Mouse (Mus musculus): ENCODE data around the gene Wap. TPM values are rescaled to one million over a fixed set of nuclear protein-coding genes. Genes with fewer than 3 reads are reported as not detected.
A peak's percentile ranks its signal among the peaks of the same experiment; 100 is the strongest.

Wap gene
- total RNA-seq, 2 experiments from 2014 or later, result not detected

DNA sequence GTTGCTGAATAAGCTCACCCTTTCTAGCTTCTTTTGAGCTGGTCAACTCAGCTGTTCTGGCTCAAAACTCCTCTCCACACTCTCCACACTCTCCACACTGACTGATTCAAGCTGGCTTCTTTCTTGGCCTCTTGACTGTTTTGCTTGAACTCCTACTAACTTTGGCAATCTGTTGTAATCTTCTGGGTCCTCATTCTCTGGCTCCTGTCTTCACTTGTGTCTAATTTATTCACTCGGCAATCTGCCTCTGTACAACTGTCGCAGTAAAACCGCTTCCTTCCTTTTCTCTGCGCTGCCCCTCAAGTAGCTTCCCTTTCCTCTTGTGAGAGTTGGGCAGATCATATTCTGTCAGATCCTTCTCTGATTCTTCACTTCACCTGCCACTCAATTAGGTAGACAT lies 10.7 kb downstream of the Wap start:
- no peak for DNase-seq (ENCODE audit: low spot score in 2 of 2)

DNA sequence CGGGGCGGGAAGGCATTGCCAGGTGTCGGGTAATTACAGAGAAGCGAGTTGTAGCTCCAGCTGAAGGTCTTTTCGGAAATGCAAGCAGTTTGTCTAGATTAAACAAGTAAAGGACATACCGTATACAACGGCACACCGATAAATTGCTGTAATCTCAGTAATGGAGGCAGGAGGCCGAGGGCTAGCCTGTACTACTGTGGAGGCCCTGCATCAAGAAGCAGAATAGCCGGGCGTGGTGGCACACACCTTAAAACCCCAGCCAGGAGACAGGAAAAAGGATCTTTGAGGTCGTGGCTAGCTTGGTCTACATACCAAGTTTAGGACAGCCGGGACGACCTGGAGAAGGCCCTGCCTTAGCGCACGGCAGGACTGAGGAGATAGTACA lies 12.1 kb downstream of the Wap start:
- no peak for DNase-seq (ENCODE audit: low spot score in 2 of 2)

DNA sequence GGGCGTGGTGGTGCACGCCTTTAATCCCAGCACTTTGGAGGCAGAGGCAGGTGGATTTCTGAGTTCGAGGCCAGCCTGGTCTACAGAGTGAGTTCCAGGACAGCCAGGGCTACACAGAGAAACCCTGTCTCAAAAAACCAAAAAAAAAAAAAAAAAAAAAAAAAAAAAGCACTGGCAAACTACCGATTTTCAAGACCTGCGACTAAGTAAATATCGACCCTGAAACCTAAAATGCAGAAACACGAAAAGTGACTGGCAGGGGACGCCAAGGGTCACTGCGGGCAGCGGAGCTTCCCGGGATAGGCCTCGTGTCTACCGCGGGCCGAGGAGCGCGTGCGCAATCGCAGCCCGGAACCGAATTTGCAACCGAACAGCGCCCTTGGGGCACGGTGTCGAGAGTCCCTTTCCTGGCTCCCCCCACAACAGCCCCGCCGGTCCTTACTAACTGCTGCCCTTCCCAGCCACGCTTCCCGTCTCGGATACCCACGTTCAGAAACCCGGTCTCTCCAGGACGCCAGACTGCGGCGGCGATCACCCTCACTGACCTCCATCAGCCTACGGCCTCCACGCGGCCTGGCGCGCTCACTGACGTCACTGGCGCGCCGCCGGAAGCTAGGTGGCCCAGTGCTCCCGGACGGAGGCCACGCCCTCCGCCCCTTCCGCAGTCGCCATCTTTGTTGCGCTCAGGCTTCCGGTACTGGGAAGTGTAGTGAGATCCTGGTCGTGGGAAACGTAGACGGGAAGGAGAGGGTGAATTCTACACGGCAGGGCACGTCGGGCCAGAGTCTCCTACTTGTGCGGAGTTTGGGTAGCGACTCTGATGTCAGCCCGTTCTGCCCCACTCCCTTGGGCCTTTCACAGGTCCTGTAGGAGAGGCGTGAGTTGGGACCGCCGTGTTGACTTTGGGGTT lies 12.7 kb downstream of the Wap start, which contains the start of gene Tbrg4:
Gene Tbrg4, minus strand, starts transcription at position 590 of the 910 bp plus-strand sequence.
- peak; percentile 88 to 96 for DNase-seq (ENCODE audit: low spot score in 2 of 2)

DNA sequence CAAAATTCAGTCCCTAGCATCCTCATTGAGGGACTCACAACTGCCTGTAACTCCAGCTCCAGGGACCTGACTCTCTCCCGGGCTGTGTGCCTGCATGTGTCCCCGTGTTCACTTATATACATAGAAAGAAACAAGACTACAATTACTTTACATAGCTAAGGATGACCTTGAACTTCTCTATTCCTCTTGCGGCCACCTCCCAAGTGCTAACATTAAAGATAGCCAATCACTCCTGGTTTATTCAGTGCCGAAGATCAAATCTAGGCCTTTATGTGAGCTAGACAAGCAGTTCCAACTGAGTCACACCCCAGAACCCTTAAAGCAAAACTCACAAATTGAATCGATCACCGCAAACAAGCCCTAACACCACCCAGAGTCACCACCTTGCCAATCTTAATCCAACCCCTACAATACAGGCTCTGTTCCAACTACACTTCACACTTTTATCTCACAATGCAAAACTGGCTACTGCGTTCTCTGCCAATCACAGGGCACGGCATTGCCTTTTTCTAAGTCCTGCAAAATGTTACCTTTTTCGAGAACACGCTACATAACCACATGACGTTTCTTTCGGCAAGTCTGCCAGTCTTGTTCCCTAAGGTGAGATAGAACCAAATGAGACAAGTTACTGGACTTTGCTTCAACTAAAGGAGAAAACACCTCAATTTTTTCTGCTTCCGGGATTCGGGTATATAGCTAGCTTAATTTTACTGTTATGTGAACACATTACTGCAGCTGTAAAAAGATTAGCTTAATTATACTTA lies 13.6 kb downstream of the Wap start:
- DNase-seq (ENCODE audit: low spot score in 2 of 2), result no peak

DNA sequence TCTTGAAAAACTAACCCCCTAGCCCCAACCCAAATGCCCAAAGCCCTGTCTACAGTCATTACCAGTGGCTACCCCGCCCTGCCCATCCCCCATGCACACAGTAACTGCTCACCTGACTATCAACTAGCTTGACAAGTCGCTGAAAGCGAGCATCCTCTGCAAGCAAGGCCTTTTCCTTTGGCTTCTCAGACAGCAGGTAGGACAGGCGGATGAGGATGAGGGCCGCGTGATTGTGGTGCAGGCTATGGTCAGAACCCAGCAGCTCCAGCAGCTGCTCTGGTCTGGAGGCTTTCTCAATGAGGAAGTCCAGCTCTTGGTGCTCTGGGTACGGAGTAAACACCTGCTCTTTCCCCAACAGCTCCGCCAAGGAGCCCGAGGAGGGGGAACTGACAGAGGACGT lies 14.7 kb downstream of the Wap start:
- DNase-seq (ENCODE audit: low spot score in 2 of 2), result no peak

DNA sequence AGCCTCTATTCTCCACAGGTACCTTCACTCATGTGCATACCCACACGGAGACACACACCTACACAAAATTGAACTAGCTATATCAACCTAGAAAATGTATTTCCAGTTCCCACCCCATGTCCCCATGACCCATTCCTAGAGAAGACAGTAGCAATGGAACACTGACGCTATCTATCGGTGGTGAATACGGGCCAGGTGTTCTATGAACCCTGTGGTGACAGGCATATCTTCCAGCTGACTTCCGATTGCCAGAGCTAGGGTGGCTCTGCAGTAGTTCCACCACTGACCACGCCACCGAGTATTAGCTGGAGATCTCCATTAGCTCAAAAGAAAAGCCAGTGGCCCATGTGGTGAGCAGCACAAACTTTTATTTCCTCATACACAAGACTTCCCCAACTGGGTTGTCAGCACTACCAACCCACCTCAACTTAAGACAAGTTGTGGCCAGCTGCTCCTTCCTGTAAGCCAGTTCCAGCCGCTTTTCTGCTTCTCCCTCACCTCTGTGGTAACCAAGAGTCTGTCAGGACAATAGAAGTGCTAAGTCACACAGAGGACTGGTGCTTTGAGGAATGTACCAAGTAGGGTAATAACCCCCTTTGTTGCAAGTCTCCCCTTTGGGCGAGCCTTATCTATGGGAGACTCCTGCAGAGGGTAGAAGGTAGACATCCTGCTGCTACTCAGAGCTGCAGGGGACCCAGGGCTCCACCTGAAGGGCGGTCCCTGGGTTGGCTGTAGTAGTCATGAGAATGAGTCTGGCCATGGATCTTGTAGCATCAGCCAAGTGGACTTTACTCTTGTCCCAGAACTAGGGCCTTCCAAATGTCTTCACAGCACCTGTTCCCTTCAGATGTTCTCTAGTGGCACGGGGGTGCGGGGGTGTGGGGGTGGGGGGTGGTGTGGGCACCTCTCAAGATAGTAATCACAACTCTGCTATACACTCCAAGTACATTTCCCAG lies 22.9 kb downstream of the Wap start:
- DNase-seq (ENCODE audit: low spot score in 2 of 2), result no peak

DNA sequence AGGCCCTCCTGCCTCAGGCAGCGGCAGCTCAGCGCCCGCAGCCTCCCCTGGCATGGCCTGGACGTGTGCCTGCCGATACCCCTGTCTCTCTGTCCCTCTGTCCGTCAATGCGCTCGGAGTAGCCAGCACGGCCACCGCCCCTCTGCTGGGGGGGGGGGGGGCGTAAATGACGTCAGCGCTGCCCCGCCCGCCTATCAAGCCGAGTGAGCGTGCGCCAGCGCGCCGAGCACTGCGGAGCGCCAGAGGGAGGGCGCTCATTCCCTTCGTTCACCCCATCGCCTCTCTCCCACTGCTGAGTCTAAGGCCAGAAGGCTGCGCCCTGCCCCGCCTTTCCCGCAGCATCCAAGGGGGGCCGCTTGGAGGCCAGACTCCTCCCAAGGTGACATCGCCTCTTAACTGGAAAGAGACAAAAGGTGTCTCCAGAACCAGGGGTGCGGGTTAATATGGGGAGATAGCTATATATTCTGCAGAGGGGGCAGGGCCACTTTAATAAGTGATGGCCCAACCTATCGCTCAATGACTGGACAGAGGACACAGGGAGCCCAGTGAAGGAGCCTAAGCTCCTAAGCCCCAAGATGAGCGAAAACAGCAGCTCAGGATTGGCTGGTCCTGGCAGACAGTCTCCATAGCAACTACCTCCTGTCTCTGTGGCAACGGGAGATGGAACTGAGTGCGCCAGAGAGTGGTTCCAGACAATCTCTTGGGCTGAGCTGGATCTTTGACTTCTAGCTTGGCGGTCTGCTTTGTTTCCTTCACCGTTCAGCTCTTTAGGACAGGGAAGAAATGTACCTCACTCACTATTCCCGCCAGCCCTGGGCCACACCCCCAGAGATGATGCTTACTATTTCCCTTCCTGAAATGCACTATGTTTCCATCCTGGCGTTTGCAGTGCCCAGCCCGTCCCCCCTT lies 32.7 kb downstream of the Wap start, which contains the start of gene Nacad:
Gene Nacad, minus strand, starts transcription at position 563 of the 909 bp plus-strand sequence.
- peak; percentile 83 to 92 for DNase-seq (ENCODE audit: low spot score in 2 of 2)

DNA sequence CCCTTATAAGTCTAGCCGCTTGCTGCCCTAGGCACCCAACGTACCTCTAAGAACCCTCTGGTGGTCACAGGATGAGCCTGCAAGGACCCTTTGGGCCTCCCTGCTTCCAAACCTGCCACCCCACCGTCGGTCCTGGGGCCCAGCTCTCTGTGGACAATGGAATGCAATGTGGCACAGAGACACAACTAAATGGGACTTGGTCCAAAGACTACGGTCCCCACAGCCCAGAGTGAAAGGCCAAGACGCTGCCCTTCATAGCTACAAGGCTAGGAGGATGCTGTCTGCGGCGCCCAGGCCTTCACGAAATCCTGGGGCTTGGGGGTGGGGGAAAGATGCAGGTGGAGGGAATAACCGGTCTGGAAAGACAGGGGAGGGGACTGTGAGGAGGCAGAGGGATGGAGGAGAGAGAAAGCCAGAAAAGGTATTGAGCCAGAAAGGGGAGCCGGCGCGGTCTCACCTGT lies 33.4 kb downstream of the Wap start:
- no peak for DNase-seq (ENCODE audit: low spot score in 2 of 2)

DNA sequence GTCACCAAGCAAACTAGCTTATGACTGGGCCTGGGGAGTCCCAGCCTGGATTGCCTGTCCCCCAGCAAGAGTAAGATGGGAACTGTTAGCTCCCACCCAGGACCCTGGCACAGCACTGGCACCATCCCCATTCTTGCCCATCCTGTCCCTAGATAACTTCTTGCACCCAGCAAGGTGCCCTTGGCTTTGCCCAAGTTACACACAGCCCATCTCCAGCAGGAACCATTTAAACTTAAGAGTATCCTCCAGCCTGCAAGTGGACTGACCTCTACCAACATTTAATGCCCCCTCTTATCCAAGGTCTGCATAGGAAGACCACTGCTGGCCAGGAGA lies 33.9 kb downstream of the Wap start:
- no peak for DNase-seq (ENCODE audit: low spot score in 2 of 2)

DNA sequence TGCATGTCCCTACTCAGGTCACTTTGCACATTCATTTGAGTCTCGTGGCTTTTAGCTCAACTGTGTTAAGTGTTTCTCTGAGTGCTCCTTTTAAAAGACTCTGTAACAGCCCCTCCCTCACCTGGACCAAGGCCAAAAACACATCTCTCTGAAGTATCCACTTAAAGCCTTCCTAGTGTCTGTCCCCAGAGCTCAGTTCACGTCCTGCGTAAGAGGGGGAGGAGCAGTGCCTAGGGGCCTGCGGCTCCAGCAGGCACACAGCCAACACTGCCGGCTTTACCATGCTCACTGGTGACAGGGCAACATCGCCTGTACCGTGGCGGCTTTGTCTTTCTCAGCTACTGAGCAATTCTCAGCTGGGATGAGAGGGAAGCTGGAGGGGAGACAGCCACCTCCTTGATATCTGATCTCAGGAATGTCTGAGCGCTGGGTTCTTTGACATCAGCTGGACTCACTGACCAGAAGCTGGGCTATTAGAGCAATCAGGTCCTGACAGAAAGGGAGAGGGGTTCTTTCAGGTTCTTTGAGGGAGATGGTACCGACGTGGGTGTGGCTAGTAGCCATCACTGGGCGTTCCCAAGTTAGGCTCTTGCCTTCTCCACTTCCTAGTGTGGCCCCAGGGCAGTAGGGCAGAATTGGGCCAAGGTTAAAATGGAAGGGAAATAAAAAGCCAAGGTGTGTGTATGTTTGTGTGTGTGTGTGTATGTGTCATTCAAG lies 34.4 kb downstream of the Wap start:
- DNase-seq (ENCODE audit: low spot score in 2 of 2), result no peak

DNA sequence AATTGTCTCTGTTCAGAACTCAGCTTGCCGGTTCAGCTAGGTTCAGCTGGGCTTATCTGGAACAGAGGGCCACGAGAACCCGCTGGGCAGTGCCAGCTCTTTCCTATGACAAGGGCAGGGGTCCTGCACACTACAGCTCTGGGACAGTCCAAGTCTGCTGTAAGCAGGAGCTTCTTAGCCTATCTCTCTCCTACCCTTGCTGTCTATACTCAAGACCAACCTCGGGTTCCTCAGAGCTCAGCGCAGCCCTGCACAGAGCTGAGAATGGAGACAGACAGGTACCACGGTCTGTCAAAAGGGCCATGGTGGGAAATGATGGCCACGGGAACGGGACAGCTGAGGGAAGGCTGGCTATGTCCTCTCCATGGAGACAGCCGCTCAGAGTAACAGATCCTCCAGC lies 35.2 kb downstream of the Wap start:
- DNase-seq (ENCODE audit: low spot score in 2 of 2), result no peak

DNA sequence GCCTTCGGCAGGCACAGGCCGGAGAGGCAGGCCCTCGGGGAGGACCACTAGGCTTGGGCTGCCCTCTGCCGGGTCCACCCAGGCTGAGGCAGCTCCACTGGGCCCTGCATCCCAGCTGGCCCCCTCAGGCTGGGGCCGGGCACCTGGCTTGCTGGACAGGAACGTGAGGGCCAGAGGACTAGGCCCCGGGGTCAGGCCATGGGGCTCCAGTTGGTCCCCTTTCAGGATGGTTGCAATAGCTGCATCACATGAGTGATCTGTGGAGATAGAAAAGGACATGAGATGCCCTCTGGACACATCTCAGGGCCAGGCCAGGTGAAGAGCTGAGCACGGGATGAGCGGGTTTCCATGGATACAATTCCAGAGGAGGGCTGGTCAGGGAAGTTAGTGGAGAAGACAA lies 35.8 kb downstream of the Wap start:
- DNase-seq (ENCODE audit: low spot score in 2 of 2), result no peak

DNA sequence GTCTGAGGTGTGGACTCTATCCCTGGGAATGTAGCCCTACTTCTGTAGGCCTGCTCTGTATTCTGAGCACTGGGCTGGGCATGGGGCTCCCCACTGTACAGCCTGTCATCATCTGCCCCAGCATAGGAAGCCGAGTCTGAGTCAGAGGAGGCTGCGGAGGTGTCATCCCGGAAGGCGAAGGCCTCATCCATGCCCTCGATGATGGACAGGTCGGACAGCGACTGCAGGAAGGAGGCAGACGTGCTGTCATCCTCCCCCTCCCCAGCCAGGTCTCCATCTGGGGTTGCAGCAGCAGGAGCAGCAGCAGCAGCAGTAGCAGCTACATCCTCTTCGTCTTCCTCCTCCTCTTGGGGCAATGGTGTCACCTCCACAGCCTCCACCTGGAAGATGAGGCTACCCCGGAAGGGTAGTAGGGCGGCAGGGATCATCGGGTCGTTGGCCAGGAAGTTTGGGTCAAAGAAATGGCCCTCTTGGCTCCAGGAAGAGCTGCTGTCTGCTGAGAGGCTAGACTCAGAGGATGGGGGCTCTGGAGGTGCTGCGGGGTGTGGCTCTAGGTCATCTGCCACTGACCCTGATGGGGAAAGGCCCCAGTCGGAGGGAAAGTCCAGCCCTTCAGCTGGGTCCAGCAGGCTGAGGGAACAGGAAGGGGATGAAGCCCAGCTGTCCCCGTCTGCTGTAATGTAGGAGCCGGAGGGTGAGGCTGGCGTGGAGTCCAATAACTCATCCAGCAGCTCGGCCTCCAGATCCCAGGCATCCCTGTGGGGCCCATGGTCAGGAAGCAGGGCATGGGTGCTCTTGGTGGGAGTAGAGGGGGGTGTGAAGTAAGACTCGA lies 36.6 kb downstream of the Wap start:
- no peak for DNase-seq (ENCODE audit: low spot score in 2 of 2)

DNA sequence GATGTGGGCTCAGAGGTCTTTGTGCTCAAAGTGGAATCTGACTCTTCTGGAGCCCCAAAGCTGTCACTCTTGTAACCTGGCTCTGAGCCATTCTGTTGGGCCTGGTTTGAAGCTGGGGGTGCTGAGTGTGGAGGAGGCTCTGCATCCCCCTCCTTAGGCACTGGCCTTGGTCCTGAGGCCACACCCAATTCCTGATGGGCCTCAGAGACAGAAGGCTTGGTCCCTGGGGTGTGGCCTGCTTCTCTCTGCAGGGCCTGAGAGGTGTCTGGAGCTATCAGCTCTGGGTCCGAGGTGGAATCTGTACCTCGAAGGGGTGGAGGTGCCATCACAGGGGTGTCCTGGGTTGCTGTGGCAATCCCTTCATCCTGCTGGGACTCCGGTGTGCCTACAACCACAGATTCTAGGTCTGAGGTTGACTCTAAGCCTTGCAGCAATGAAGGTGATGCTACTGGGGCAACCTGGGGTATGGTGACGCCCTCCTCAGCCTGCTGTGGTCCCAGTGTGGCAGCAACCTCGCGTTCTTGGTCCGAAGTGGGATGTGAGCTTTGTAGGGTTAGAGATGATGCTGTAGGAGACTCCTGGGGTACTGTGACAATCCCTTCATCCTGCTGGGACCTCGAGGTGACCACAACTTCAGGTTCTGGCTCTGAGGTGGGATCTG lies 38.0 kb downstream of the Wap start:
- no peak for DNase-seq (ENCODE audit: low spot score in 2 of 2)

DNA sequence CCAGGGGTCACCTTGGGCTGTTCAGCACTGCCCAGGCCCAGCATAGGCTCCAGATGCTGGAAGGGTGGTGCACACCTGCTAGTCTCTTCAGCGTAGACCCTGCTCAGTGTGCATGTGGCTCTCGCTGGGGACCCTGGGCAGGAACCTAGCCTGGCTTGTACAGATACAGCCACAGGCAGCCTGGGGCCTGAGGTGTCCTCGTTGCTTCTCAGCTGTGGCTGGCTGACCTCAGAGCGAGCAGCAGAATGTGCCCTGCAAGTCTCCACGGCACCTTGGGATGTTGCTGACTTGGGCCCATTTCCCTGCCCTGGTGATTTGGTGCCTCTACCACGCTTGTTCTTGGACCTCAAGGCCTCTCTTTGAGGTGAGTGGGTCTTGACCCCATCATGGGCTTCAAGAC lies 38.6 kb downstream of the Wap start:
- no peak for DNase-seq (ENCODE audit: low spot score in 2 of 2)

DNA sequence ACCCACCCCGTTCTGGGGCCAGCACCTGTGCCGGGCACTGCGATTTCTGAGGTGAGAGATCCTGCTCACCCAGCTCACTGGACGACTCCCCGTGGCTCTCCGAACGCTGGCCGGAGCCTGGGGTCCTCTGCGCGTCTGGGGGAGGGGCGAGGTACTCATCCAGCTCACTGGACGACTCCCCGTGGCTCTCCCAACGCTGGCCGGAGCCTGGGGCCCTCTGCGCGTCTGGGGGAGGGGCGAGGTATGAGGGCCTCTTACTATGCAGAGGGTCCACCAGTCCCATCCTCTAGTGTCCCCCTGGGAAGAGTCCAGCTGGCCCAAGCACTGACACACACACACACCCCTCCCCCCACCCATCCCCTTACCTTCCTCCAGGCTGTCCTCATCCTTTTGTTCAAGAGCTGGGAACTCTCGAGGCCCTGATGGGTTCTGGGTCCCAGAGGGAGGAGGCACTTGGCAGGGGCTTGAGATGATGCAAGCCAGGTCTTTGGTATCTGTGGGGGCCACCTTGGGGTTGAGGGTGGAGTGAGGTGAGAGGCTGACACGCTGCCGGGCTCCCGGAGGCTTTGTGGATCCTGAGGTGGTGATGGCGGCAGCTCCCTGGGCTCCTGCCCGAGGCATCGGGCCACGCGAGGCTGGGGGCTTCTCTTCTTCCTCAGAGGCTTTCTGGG lies 39.3 kb downstream of the Wap start:
- DNase-seq (ENCODE audit: low spot score in 2 of 2), result no peak

DNA sequence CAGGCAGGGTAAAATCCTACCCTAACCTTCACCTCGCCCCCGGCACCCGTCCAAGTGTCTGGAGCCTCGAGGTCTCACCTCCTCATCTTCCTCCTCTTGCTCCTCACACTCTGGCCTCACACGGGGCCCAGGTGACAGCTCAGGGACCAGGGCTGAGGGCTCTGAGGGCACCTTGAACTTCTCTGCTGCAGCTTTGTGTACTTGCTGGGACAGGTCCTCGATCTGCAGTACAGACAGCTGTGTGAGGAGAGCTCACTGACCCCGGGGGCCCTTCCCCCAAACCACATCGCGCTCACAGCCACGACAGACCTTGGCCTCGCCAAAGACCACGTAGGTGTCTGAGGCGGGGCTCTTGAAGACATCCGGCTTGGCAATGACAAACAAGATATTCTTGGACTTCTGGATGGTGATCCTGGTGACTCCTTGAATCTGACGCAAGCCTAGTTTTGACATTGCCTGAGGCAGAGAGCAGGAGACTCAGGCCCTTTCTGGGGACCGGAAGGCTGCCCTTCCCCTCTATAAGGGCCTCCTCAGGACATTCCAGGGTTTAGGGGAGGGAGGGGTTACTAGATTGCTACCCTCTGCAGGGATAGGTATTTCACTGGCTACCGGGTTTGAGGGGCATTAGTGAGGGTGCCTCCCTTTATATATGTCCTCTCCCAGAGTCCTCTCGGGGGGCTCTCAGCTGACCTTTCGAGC lies 40.1 kb downstream of the Wap start:
- no peak for DNase-seq (ENCODE audit: low spot score in 2 of 2)

Data from layer of hippocampus, adult 18-20 months (tissue).